Mouse (Mus musculus) bone marrow macrophage, adult 2 months (primary cell): ENCODE measurements around the gene Cfi. TPM values are rescaled to one million over a fixed set of nuclear protein-coding genes. Genes with fewer than 3 reads are reported as not detected.
A peak's percentile ranks its signal among the peaks of the same experiment; 100 is the strongest.

Experiments
- H3K27ac ChIP-seq: 2 replicates; pipeline ENCODE4 v1.5.1; 2012; ENCODE audit warnings: low read depth, low read length; ENCODE audit not compliant: insufficient read depth
- H3K4me1 ChIP-seq: 2 replicates; pipeline ENCODE4 v1.6.1; 2012; ENCODE audit warnings: low read length; ENCODE audit not compliant: control insufficient read depth, insufficient read depth
- H3K4me3 ChIP-seq: 2 replicates; pipeline ENCODE4 v1.5.1; 2012; ENCODE audit warnings: mild to moderate bottlenecking, low read length, moderate library complexity; ENCODE audit not compliant: insufficient read depth
- CTCF ChIP-seq: IDR thresholded peaks from 2 replicates; pipeline ENCODE4 v1.5.1; 2012; ENCODE audit warnings: low read depth, mild to moderate bottlenecking, low read length, moderate library complexity
- POLR2A ChIP-seq: IDR thresholded peaks from 2 replicates; pipeline ENCODE4 v1.6.1; 2012; ENCODE audit warnings: mild to moderate bottlenecking, low read depth, low read length, borderline replicate concordance
- polyA plus RNA-seq: library from polyadenylated mRNA; stranded (reverse); fragments of >200 nt; gene quantifications from 2 replicates; pipeline ENCODE4 v1.2.4, GENCODE M21; 2012; ENCODE audit not compliant: missing spikeins, insufficient read depth, insufficient read length

Gene Cfi
- polyA plus RNA-seq, 1 experiment, result not detected

- Histone ChIP-seq H3K4me3 (no peak overlapping the region), H3K4me1 (peaks cover 3% of the 10 kb centered on the region), H3K27ac (no peak overlapping the region)
- TF ChIP-seq CTCF (no peak), POLR2A (no peak)
Observed at GRCm38 (mm10) chr3:129877327-129877726, 41.6 kb downstream of the Cfi start.

GRCm38 (mm10) chr3:129878405-129879021 lies 42.8 kb downstream of the Cfi start, which contains the start of gene Pla2g12a:
Gene Pla2g12a, plus strand, starts transcription at chr3:129878606.
- H3K27ac ChIP-seq, result no peak within 1 kb of the TSS
- H3K4me3 ChIP-seq, result peak within 1 kb of the TSS; percentile 94
- peaks cover 3% of the 10 kb centered on the region for H3K4me1 ChIP-seq
- TF ChIP-seq CTCF (no peak), POLR2A (no peak)

DNA sequence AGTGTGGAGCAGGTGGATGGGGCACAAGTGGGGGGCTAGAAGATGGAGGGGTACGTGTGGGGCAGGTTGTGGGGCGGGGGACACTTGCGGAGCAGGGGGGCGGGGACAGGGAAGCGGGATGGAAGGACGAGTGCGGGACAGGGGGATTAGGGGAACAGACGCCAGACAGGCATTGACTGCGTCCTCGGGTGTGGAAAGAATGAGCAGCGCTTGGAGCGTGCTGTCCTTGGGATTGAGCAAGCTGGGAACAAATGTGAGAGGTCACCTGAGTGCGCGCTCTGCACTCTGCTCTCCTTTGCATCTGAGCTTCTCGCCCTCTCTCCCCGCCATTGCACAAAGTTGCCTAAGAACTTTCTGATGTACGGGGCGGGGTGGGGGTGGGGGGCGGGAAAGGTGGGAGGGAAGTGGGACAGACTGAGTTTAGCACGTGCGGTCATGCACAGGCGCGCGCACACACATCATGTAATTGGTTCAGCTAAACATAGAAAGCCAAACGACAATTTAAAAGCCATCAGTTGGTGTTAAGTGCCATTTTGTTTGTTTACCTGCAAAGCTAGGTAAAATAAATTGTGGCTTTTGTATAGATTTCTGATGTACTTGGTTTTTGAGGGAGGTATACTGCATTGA lies 43.6 kb downstream of the Cfi start:
- peaks cover 3% of the 10 kb centered on the region for H3K4me1 ChIP-seq
- no peak overlapping the region for H3K27ac ChIP-seq
- TF ChIP-seq CTCF (no peak), POLR2A (no peak)
- peak overlapping the region; percentile 94 for H3K4me3 ChIP-seq

GRCm38 (mm10) chr3:129879913-129880312 lies 44.2 kb downstream of the Cfi start:
- no peak for TF ChIP-seq CTCF
- TF ChIP-seq POLR2A, result no peak
- H3K4me1 ChIP-seq, result peaks cover 3% of the 10 kb centered on the region
- H3K27ac ChIP-seq, result no peak overlapping the region
- no peak overlapping the region for H3K4me3 ChIP-seq

GRCm38 (mm10) chr3:129880925-129881593 lies 45.4 kb downstream of the Cfi start:
- Histone ChIP-seq H3K4me3 (no peak overlapping the region), H3K4me1 (peaks cover 3% of the 10 kb centered on the region), H3K27ac (no peak overlapping the region)
- TF ChIP-seq POLR2A, result no peak
- no peak for TF ChIP-seq CTCF

DNA sequence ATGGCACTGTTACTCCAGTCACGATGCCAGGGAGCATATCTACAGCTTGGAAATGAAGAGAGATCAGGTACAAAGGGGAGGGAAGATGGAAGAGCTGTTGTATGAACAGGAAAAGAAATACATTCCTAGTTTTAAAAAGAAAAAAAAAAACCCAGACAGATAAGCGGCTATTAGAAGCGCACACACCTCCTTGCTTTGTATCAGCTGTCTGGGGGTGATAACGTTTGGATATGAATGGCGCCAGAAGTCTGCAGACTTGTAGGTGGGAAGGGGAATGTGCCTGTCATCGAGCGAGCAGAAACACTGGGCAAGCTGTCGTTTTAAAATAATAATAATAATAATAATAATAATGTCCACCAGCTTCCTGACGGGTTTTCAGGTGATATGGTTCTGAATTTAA lies 49.9 kb downstream of the Cfi start:
- no peak overlapping the region for H3K27ac ChIP-seq
- no peak overlapping the region for H3K4me3 ChIP-seq
- H3K4me1 ChIP-seq, result no peaks in the 10 kb centered on the region
- TF ChIP-seq CTCF (no peak), POLR2A (no peak)

DNA sequence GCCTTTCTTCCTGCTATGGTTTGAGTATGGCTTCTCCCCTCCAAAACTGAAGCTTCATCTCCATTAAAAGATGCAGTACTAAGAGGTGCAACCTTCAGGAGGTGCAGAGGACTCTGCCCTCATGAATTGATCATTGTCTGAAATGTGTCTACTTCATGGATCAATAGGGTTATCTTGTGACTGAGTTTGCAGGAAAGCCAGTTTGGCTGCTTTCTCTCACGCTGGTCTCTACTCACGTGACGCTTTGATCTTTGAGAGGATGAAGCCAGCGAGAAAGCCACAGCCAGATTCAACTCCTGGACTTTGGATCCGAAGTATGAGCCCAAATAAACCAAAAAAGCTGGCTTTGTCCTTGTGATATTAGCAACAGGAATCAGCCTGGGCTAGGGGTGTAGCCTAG lies 50.7 kb downstream of the Cfi start:
- H3K4me1 ChIP-seq, result no peaks in the 10 kb centered on the region
- TF ChIP-seq POLR2A, result no peak
- no peak for TF ChIP-seq CTCF
- H3K4me3 ChIP-seq, result no peak overlapping the region
- H3K27ac ChIP-seq, result no peak overlapping the region

DNA sequence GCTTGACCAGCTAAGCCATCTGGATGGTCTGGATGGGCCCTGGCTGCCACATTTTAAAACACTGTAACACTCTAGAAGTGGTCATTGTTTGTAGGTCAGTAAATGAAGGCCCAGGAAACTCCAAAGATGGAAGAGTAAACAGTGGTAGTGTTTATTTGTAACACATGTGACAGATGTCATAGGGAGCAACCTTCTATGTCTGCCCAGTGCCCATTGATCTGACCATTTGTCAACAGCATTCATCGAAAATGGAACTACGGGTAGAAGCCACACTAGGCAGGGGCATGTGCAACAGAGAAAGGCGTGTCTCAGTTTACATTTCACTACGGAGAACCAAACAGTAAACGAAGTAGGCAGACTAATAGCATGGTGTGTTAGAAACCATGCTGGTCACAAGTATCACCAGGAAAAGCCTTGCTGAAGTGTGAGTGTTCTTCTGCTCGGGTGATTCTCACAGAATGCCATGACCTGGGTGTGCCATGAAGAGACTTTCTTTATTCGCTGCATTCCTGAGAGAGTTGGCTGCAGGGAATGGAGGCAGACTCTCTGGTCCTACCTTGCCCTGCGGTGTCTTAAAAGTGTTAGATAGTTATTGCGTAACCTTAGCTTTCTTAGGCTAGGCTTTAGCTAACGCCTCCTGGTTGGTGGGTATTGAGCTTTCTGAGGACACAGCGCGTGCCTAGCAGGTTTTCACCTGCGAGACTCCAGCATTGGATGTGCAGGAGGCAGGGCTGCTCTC lies 52.3 kb downstream of the Cfi start:
- no peak overlapping the region for H3K27ac ChIP-seq
- TF ChIP-seq POLR2A (no peak), CTCF (no peak)
- H3K4me3 ChIP-seq, result no peak overlapping the region
- H3K4me1 ChIP-seq, result no peaks in the 10 kb centered on the region

DNA sequence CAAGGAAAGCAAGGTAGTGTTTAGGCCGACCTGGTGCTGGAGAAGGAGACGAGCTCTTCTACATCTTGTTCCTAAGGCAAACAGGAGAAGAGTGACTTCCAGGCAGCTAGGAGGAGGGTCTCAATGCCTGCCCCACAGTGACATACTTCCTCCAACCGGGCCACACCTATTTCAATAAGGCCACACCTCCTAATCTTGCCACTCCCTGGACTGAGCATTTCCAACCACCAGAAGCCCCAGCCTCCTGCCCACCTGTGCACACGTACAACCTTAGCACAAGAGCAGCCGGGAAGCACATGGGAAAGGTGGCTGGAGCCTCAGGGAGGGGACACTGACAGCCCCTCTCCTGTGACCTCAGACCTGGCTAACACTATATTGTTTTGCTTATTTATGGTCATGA lies 56.3 kb downstream of the Cfi start:
- Histone ChIP-seq H3K27ac (no peak overlapping the region), H3K4me3 (no peak overlapping the region), H3K4me1 (no peaks in the 10 kb centered on the region)
- TF ChIP-seq CTCF (no peak), POLR2A (no peak)
